Mouse (Mus musculus): ENCODE results near the gene Rps21.

GRCm38 (mm10) chr2:180279321-180279720, 22.1 kb downstream of the Rps21 start:
- no peak for TF ChIP-seq POLR2A (IDR thresholded peaks at IDR 0.05; ENCODE audit: borderline replicate concordance, extremely low read depth, low read depth, low read length)
- TF ChIP-seq CTCF (IDR thresholded peaks at IDR 0.05; ENCODE audit: insufficient read depth, low read length) = no peak

Data from lung, adult 2 months (tissue).